ENCODE assay signal across 15 mouse cellular contexts in the genomic region with DNA sequence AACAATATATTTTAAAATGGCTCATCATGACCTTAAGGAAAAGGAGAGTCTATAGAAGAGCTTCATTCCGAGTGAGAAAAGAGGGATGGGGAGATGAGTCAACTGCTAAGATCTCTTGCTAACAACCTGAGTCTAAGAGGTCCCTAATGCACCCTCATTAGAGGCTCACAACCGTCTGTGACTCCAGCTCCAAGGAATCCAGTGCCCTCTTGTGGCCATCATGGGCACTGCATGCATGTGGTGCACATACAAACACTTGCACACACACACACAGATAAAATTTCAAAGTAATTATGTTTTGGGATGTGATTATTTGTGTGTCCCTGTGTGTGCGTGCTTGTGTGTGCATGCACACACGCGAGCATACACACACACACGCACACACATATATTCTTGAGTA. TPM values are rescaled to one million over a fixed set of nuclear protein-coding genes. Genes with fewer than 3 reads are reported as not detected.
A peak's percentile ranks its signal among the peaks of the same experiment; 100 is the strongest.
DNase-seq lines count a peak whose midpoint lies in the region; ATAC-seq and TF ChIP-seq lines count a peak whose summit lies in the region.
"Had no signal": no experiment of that assay in that cellular context is flagged by ENCODE, and none has a peak within 500 bp of the region (broad histone marks: within the 10 kb centered on the region; RNA-seq: fewer than 3 reads in every experiment).

No protein-coding gene starts in this region.

- intact Hi-C loops in gastrocnemius, adult 2 months (cut with DNase I): no loop called here

- H3K4me2 ChIP-seq in midbrain, embryonic 11.5 days: no peak overlapping the region
- no peak overlapping the region for H3K4me2 ChIP-seq in midbrain, embryonic 16.5 days (ENCODE audit: low read length)
- H3K4me2 ChIP-seq: heart, embryonic 13.5 days; hindbrain, embryonic 15.5 days had no signal

- no peak for ATAC-seq in midbrain, embryonic 11.5 days (ENCODE audit: low FRiP score)
- ATAC-seq in midbrain, embryonic 16.5 days: no peak

- H3K9me3 ChIP-seq in midbrain, embryonic 11.5 days (ENCODE audit: control insufficient read depth, low read length): peaks cover 2% of the 10 kb centered on the region; the same call in 1 of the 2 replicates
- no peaks in the 10 kb centered on the region; the same call in 1 of the 2 replicates for H3K9me3 ChIP-seq in midbrain, embryonic 16.5 days (replicated peaks; ENCODE audit: control insufficient read depth, low read length, poor library complexity, severe bottlenecking)
- H3K9me3 ChIP-seq: hindbrain, embryonic 15.5 days; limb, embryonic 10.5 days had no signal

- no peaks in the 10 kb centered on the region for H3K36me3 ChIP-seq in midbrain, embryonic 11.5 days (ENCODE audit: control insufficient read depth, insufficient read depth, low read length)
- no peaks in the 10 kb centered on the region for H3K36me3 ChIP-seq in midbrain, embryonic 16.5 days (ENCODE audit: control insufficient read depth, insufficient read depth, low read length)
- H3K36me3 ChIP-seq: heart, embryonic 13.5 days; hindbrain, embryonic 15.5 days; limb, embryonic 10.5 days had no signal

- no peaks in the 10 kb centered on the region for H3K27me3 ChIP-seq in midbrain, embryonic 11.5 days (ENCODE audit: control insufficient read depth, insufficient read depth, low read length)
- H3K27me3 ChIP-seq in midbrain, embryonic 16.5 days (ENCODE audit: control insufficient read depth, insufficient read depth, low read depth, low read length): no peaks in the 10 kb centered on the region
- H3K27me3 ChIP-seq: heart, embryonic 13.5 days; hindbrain, embryonic 15.5 days had no signal

- peak; percentile 19; the same call in 1 of the 2 replicates for TF ChIP-seq CTCF in gastrocnemius, adult 2 months (IDR thresholded peaks at IDR 0.05)
- TF ChIP-seq CTCF in embryonic fibroblast, embryonic 13.5 days (IDR thresholded peaks at IDR 0.05; ENCODE audit: borderline replicate concordance, insufficient read depth, low read length): peak; percentile 30; the same call in 1 of the 2 replicates

- H3K27ac ChIP-seq in gastrocnemius, adult 2 months: no peak overlapping the region
- no peak overlapping the region for H3K27ac ChIP-seq in midbrain, embryonic 11.5 days (ENCODE audit: low read depth, low read length)
- no peak overlapping the region for H3K27ac ChIP-seq in midbrain, embryonic 16.5 days (ENCODE audit: low read length)
- H3K27ac ChIP-seq in embryonic fibroblast, embryonic 13.5 days (ENCODE audit: insufficient read depth, low read length): no peak overlapping the region
- H3K27ac ChIP-seq: heart, embryonic 13.5 days; hindbrain, embryonic 15.5 days; limb, embryonic 10.5 days had no signal

- no peak for TF ChIP-seq POLR2A in embryonic fibroblast, embryonic 13.5 days (IDR thresholded peaks at IDR 0.05; ENCODE audit: low read depth, low read length)

- 82% methylated on average over 6 of the region's 6 CpGs for WGBS in midbrain, embryonic 11.5 days
- 81% methylated on average over 6 of the region's 6 CpGs for WGBS in midbrain, embryonic 16.5 days

- no peak overlapping the region for H3K9ac ChIP-seq in midbrain, embryonic 11.5 days (ENCODE audit: low read length)
- H3K9ac ChIP-seq in midbrain, embryonic 16.5 days (ENCODE audit: low read depth, low read length): no peak overlapping the region
- H3K9ac ChIP-seq: heart, embryonic 13.5 days; hindbrain, embryonic 15.5 days had no signal

- no peak for DNase-seq in gastrocnemius, adult 2 months
- no peak for DNase-seq in gastrocnemius, postnatal 4 days (ENCODE audit: low spot score in 2 of 2)
- peak; percentile 66 for DNase-seq in midbrain, embryonic 11.5 days (ENCODE audit: low spot score, missing footprints)
- DNase-seq in ES-CJ7 (ENCODE audit: low read depth, low spot score): peak; percentile 83
- no peak for DNase-seq in kidney, postnatal 10 days
- DNase-seq in cerebellum, postnatal 4 days (ENCODE audit: low spot score in 2 of 2): no peak
- DNase-seq: adrenal gland, postnatal 10 days; cerebellum, adult 9-11 months had no signal

- H3K4me1 ChIP-seq in midbrain, embryonic 11.5 days (ENCODE audit: control insufficient read depth, insufficient read depth, low read length): no peaks in the 10 kb centered on the region
- no peaks in the 10 kb centered on the region for H3K4me1 ChIP-seq in midbrain, embryonic 16.5 days (ENCODE audit: control insufficient read depth, insufficient read depth, low read length)
- no peaks in the 10 kb centered on the region for H3K4me1 ChIP-seq in embryonic fibroblast, embryonic 13.5 days (ENCODE audit: control insufficient read depth, insufficient read depth, low read length)
- H3K4me1 ChIP-seq: heart, embryonic 13.5 days; hindbrain, embryonic 15.5 days; limb, embryonic 10.5 days had no signal

- no peak overlapping the region for H3K4me3 ChIP-seq in gastrocnemius, adult 2 months
- H3K4me3 ChIP-seq in midbrain, embryonic 11.5 days (ENCODE audit: low read depth, low read length): no peak overlapping the region
- H3K4me3 ChIP-seq in midbrain, embryonic 16.5 days (ENCODE audit: low read depth, low read length): no peak overlapping the region
- H3K4me3 ChIP-seq in embryonic fibroblast, embryonic 13.5 days (ENCODE audit: insufficient read depth, low read length): no peak overlapping the region
- H3K4me3 ChIP-seq: heart, embryonic 13.5 days; hindbrain, embryonic 15.5 days; limb, embryonic 10.5 days had no signal

RNA-seq across cellular contexts. Expression of a gene that starts 12.2 kb away (rescaled TPM):
- 1 to 10 TPM; 6.4 to 6.8 TPM for total RNA-seq in gastrocnemius, adult 2 months (2021)
- 10 to 100 TPM; 23.0 to 26.4 TPM for total RNA-seq in gastrocnemius, postnatal 4 days (2021)
- 10.1 and 13.4 TPM in 2 replicates for polyA plus RNA-seq in midbrain, embryonic 11.5 days (2014; fragmentation: Nextera tagmentation; extraction: Ambion mirVana)
- 3.5 and 4.3 TPM in 2 replicates for polyA plus RNA-seq in midbrain, embryonic 16.5 days (2015; fragmentation: Nextera tagmentation; extraction: Ambion mirVana)
- polyA plus RNA-seq in embryonic fibroblast, embryonic 13.5 days (2011; ENCODE audit: insufficient read length, low read depth, missing spikeins): 20.6 and 25.1 TPM in 2 replicates

RNA-seq across cellular contexts. Expression of a gene that starts 22.1 kb away (rescaled TPM):
- total RNA-seq in gastrocnemius, adult 2 months (2021): 1 to 10 TPM; 5.0 to 7.8 TPM
- total RNA-seq in gastrocnemius, postnatal 4 days (2021): 10 to 100 TPM; 10.7 to 12.0 TPM
- 18.0 and 21.9 TPM in 2 replicates for polyA plus RNA-seq in midbrain, embryonic 11.5 days (2014; fragmentation: Nextera tagmentation; extraction: Ambion mirVana)
- 44.2 and 44.8 TPM in 2 replicates for polyA plus RNA-seq in midbrain, embryonic 16.5 days (2015; fragmentation: Nextera tagmentation; extraction: Ambion mirVana)
- 5.4 and 8.8 TPM in 2 replicates for polyA plus RNA-seq in embryonic fibroblast, embryonic 13.5 days (2011; ENCODE audit: insufficient read length, low read depth, missing spikeins)

RNA-seq across cellular contexts. Expression of a gene that starts 35.5 kb away (rescaled TPM):
- not detected for total RNA-seq in gastrocnemius, adult 2 months (2021)
- not detected for total RNA-seq in gastrocnemius, postnatal 4 days (2021)
- polyA plus RNA-seq in midbrain, embryonic 11.5 days (2014; fragmentation: Nextera tagmentation; extraction: Ambion mirVana): 0.41 and 0.48 TPM in 2 replicates
- polyA plus RNA-seq in midbrain, embryonic 16.5 days (2015; fragmentation: Nextera tagmentation; extraction: Ambion mirVana): 1.2 TPM in 2 replicates
- not detected in 2 replicates for polyA plus RNA-seq in embryonic fibroblast, embryonic 13.5 days (2011; ENCODE audit: insufficient read length, low read depth, missing spikeins)
- total RNA-seq: monocyte, adult 5-6 weeks had no signal
- polyA plus RNA-seq: heart, embryonic 13.5 days; large intestine, adult 2 months; limb, embryonic 10.5 days had no signal

RNA-seq across cellular contexts. Expression of a gene that starts 46.6 kb away (rescaled TPM):
- not detected for total RNA-seq in gastrocnemius, adult 2 months (2021)
- total RNA-seq in gastrocnemius, postnatal 4 days (2021): not detected
- polyA plus RNA-seq in midbrain, embryonic 11.5 days (2014; fragmentation: Nextera tagmentation; extraction: Ambion mirVana): 89.6 and 90.0 TPM in 2 replicates
- polyA plus RNA-seq in midbrain, embryonic 16.5 days (2015; fragmentation: Nextera tagmentation; extraction: Ambion mirVana): 16.3 and 16.5 TPM in 2 replicates
- polyA plus RNA-seq in embryonic fibroblast, embryonic 13.5 days (2011; ENCODE audit: insufficient read length, low read depth, missing spikeins): not detected in 2 replicates
- total RNA-seq: monocyte, adult 5-6 weeks had no signal

RNA-seq across cellular contexts. Expression of a gene that starts 56.4 kb away (rescaled TPM):
- total RNA-seq in gastrocnemius, adult 2 months (2021): 10 to 100 TPM; 38.2 to 49.3 TPM
- total RNA-seq in gastrocnemius, postnatal 4 days (2021): 10 to 100 TPM; 48.9 to 50.0 TPM
- 195 and 214 TPM in 2 replicates for polyA plus RNA-seq in midbrain, embryonic 11.5 days (2014; fragmentation: Nextera tagmentation; extraction: Ambion mirVana)
- polyA plus RNA-seq in midbrain, embryonic 16.5 days (2015; fragmentation: Nextera tagmentation; extraction: Ambion mirVana): 119 and 123 TPM in 2 replicates
- 37.5 and 40.3 TPM in 2 replicates for polyA plus RNA-seq in embryonic fibroblast, embryonic 13.5 days (2011; ENCODE audit: insufficient read length, low read depth, missing spikeins)

Comparison
In these comparisons a context has a peak if more than half of its experiments do, and no peak if none do; other contexts are left out.
1. DNase-seq: peak in midbrain, embryonic 11.5 days (single experiment) and ES-CJ7 (single experiment); none in gastrocnemius, adult 2 months (single experiment), gastrocnemius, postnatal 4 days (0 of 2), kidney, postnatal 10 days (single experiment) and cerebellum, postnatal 4 days (0 of 2).